In the genomic region with DNA sequence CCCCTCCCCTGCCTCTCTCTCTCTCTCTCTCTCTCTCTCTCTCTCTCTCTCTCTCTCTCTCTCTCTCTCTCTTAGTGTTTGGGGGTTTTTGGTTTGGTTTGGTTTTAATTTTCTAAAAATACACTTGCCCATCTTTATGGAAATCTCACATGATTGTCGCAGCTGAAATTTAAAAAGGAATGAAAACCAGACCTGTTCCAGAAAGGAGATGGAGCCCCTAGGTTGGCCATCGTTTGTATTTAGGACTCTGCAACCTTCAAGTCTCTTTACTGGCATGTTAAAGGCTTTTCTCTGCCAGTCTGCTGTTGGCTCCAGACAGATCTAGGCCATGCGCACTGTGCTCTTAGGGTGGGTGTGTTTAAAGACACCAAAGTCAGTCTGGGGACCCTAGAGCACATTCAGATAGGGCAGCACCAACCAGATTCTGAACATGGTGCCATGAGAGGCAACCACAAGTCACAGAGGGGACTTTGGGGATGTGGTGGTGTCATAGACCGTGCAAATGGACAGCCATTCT, we compare ENCODE assay signal across 9 mouse cellular contexts.
DNase-seq lines count a peak whose midpoint lies in the region; ATAC-seq and TF ChIP-seq lines count a peak whose summit lies in the region.
"Had no signal": no experiment of that assay in that cellular context is flagged by ENCODE, and none has a peak within 500 bp of the region (broad histone marks: within the 10 kb centered on the region; RNA-seq: fewer than 3 reads in every experiment).

No protein-coding gene starts in this region.

- H3K4me2 ChIP-seq in limb, embryonic 12.5 days: peak overlapping the region; percentile 68

- no peak for TF ChIP-seq CTCF in gastrocnemius, adult 2 months (IDR thresholded peaks at IDR 0.05)

- H3K4me3 ChIP-seq in gastrocnemius, adult 2 months: peak overlapping the region; percentile 70
- H3K4me3 ChIP-seq in limb, embryonic 12.5 days (replicated peaks): 0 out of 2 replicates have a peak overlapping the region, but pooled peaks have one; percentile 42
- H3K4me3 ChIP-seq: erythroblast, embryonic 14.5 days had no signal

- H3K9me3 ChIP-seq in limb, embryonic 12.5 days: no peaks in the 10 kb centered on the region

- no peak overlapping the region for H3K27ac ChIP-seq in gastrocnemius, adult 2 months
- H3K27ac ChIP-seq in limb, embryonic 12.5 days: no peak overlapping the region

- WGBS in limb, embryonic 12.5 days: 58% methylated on average over 4 of the region's 4 CpGs

- ATAC-seq in limb, embryonic 12.5 days (ENCODE audit: insufficient number of reproducible peaks, insufficient read depth, low FRiP score, low TSS enrichment, low read depth): no peak

- intact Hi-C loops in gastrocnemius, adult 2 months (cut with DNase I): loop anchor here (1.0 to 10.0 kb wide), 2 partner anchors 170 to 404 kb away; no protein-coding TSS in a partner anchor

- peaks cover 8% of the 10 kb centered on the region; the same call in 1 of the 2 replicates for H3K4me1 ChIP-seq in limb, embryonic 12.5 days (replicated peaks)

- no peaks in the 10 kb centered on the region for H3K36me3 ChIP-seq in limb, embryonic 12.5 days

- H3K27me3 ChIP-seq in limb, embryonic 12.5 days: no peaks in the 10 kb centered on the region; the same call in 1 of the 2 replicates

- DNase-seq in gastrocnemius, adult 2 months: no peak
- DNase-seq in gastrocnemius, adult 18-20 months (ENCODE audit: low spot score): no peak
- DNase-seq in retina, postnatal 1 day: peak; percentile 16
- DNase-seq in retina, embryonic 14.5 days (ENCODE audit: low spot score): no peak
- no peak for DNase-seq in urinary bladder, postnatal 10 days (ENCODE audit: low spot score)
- DNase-seq in adrenal gland, postnatal 25 days: no peak
- no peak for DNase-seq in testis, postnatal 14 days (ENCODE audit: low spot score)

- no peak overlapping the region for H3K9ac ChIP-seq in limb, embryonic 12.5 days (replicated peaks)
